Mouse (Mus musculus) small intestine, adult 2 months (tissue): Measurements from ENCODE around the gene Nop9. TPM values are rescaled to one million over a fixed set of nuclear protein-coding genes. Genes with fewer than 3 reads are reported as not detected.

ENCODE experiments used
- H3K27ac ChIP-seq: fragments of 200-500 bp; 2 replicates; pipeline ENCODE4 v1.5.1; 2012; ENCODE audit warnings: low read depth, low read length, control low read depth, inconsistent platforms; ENCODE audit not compliant: insufficient read depth
- H3K27me3 ChIP-seq: fragments of 200-500 bp; 2 replicates; pipeline ENCODE4 v1.6.1; 2012; ENCODE audit warnings: mild to moderate bottlenecking, moderate library complexity, low read length, inconsistent platforms; ENCODE audit not compliant: control insufficient read depth, insufficient read depth
- H3K36me3 ChIP-seq: fragments of 200-500 bp; 2 replicates; pipeline ENCODE4 v1.6.1; 2012; ENCODE audit warnings: mild to moderate bottlenecking, low read length, control low read depth, inconsistent platforms; ENCODE audit not compliant: control insufficient read depth, insufficient read depth
- H3K4me1 ChIP-seq: fragments of 200-500 bp; 2 replicates; pipeline ENCODE4 v1.6.1; 2012; ENCODE audit warnings: low read length, inconsistent platforms, mixed read lengths; ENCODE audit not compliant: control insufficient read depth, insufficient read depth, insufficient read length
- H3K4me3 ChIP-seq: fragments of 200-500 bp; 2 replicates; pipeline ENCODE4 v1.5.1; 2012; ENCODE audit warnings: low read depth, mild to moderate bottlenecking, control low read depth, inconsistent platforms, low read length, moderate library complexity
- CTCF ChIP-seq: fragments of 200-500 bp; IDR thresholded peaks from 2 replicates; pipeline ENCODE4 v1.5.1; 2012; ENCODE audit warnings: low read depth, mild to moderate bottlenecking, control low read depth, inconsistent platforms, low read length, moderate library complexity, mixed read lengths; ENCODE audit not compliant: insufficient replicate concordance, insufficient read length; ENCODE audit errors: extremely low read depth
- POLR2A ChIP-seq: fragments of 200-500 bp; IDR thresholded peaks from 2 replicates; pipeline ENCODE4 v1.6.1; 2012; ENCODE audit warnings: low read depth, mild to moderate bottlenecking, control low read depth, inconsistent platforms, low read length, moderate library complexity
- WGBS: fragments of 180-500 bp; shearing (Covaris S2); methylation state at CpG from one replicate; pipeline ENCODE4 v1.1.7; 2018; 5-methylcytosine and 5-hydroxymethylcytosine counted together
- polyA plus RNA-seq: library from polyadenylated mRNA; depleted of rRNA; stranded (reverse); fragments of >200 nt; gene quantifications from 2 replicates; pipeline ENCODE4 v1.2.3, GENCODE M21; 2012

The Nop9 gene
- polyA plus RNA-seq, 1 experiment: 8.0 TPM

GRCm38 (mm10) chr14:55782361-55782960 lies 37.0 kb downstream of the Nop9 start:
- TF ChIP-seq POLR2A (no peak), CTCF (no peak)
- Histone ChIP-seq H3K4me1 (no peaks in the 10 kb centered on the region), H3K4me3 (peak overlapping the region; percentile 20), H3K27ac (peak overlapping the region; percentile 44; the same call in 1 of the 2 replicates), H3K36me3 (peaks cover 11% of the 10 kb centered on the region; the same call in 1 of the 2 replicates), H3K27me3 (no peaks in the 10 kb centered on the region)
- WGBS: 79% methylated on average over 9 of the region's 9 CpGs

- Histone ChIP-seq H3K4me3 (peak overlapping the region; percentile 55), H3K4me1 (peaks cover 6% of the 10 kb centered on the region), H3K27me3 (no peaks in the 10 kb centered on the region), H3K36me3 (peaks cover 11% of the 10 kb centered on the region; the same call in 1 of the 2 replicates), H3K27ac (no peak overlapping the region; the same call in 1 of the 2 replicates)
- no peak for TF ChIP-seq POLR2A
- no peak for TF ChIP-seq CTCF
- WGBS: 44% methylated on average over 31 of the region's 31 CpGs
Measured at GRCm38 (mm10) chr14:55783171-55783957, 37.9 kb downstream of the Nop9 start.

GRCm38 (mm10) chr14:55783958-55784235 lies 38.4 kb downstream of the Nop9 start, which contains the start of gene Adcy4:
Adcy4 (minus strand) TSS chr14:55784095.
- no peak for TF ChIP-seq POLR2A
- TF ChIP-seq CTCF: no peak
- Histone ChIP-seq H3K4me1 (peaks cover 6% of the 10 kb centered on the region), H3K27me3 (no peaks in the 10 kb centered on the region), H3K27ac (peak within 1 kb of the TSS; percentile 44; the same call in 1 of the 2 replicates), H3K36me3 (peaks cover 11% of the 10 kb centered on the region; the same call in 1 of the 2 replicates), H3K4me3 (peak within 1 kb of the TSS; percentile 55)
- WGBS: 59% methylated on average over 13 of the region's 13 CpGs

GRCm38 (mm10) chr14:55785195-55785594 lies 39.7 kb downstream of the Nop9 start:
- H3K4me3 ChIP-seq: no peak overlapping the region
- peaks cover 6% of the 10 kb centered on the region for H3K4me1 ChIP-seq
- H3K27me3 ChIP-seq: no peaks in the 10 kb centered on the region
- peaks cover 11% of the 10 kb centered on the region; the same call in 1 of the 2 replicates for H3K36me3 ChIP-seq
- 72% methylated on average over 6 of the region's 6 CpGs for WGBS
- TF ChIP-seq CTCF (no peak), POLR2A (no peak)
- no peak overlapping the region for H3K27ac ChIP-seq

GRCm38 (mm10) chr14:55787731-55788130 lies 42.2 kb downstream of the Nop9 start:
- H3K27ac ChIP-seq: no peak overlapping the region
- no peaks in the 10 kb centered on the region for H3K27me3 ChIP-seq
- peaks cover 6% of the 10 kb centered on the region for H3K4me1 ChIP-seq
- H3K4me3 ChIP-seq: peak overlapping the region; percentile 71
- TF ChIP-seq POLR2A (no peak), CTCF (no peak)
- WGBS: 62% methylated on average over 11 of the region's 11 CpGs
- peaks cover 11% of the 10 kb centered on the region; the same call in 1 of the 2 replicates for H3K36me3 ChIP-seq

GRCm38 (mm10) chr14:55788256-55789050 lies 43.0 kb downstream of the Nop9 start, which contains the start of gene Ripk3:
Ripk3 (minus strand) TSS chr14:55788865.
- WGBS: 4% methylated on average over 40 of the region's 40 CpGs

More at GRCm38 (mm10) chr14:55788256-55789050, 43.0 kb downstream of the Nop9 start, which contains the start of gene Ripk3:
- Histone ChIP-seq H3K27me3 (no peaks in the 10 kb centered on the region), H3K4me1 (peaks cover 9% of the 10 kb centered on the region), H3K4me3 (peak within 1 kb of the TSS; percentile 71), H3K27ac (no peak within 1 kb of the TSS), H3K36me3 (peaks cover 11% of the 10 kb centered on the region; the same call in 1 of the 2 replicates)
- peak; percentile 82; the same call in 1 of the 2 replicates for TF ChIP-seq POLR2A
- no peak for TF ChIP-seq CTCF
